Mouse (Mus musculus): ENCODE data around the gene Trim71.

DNA sequence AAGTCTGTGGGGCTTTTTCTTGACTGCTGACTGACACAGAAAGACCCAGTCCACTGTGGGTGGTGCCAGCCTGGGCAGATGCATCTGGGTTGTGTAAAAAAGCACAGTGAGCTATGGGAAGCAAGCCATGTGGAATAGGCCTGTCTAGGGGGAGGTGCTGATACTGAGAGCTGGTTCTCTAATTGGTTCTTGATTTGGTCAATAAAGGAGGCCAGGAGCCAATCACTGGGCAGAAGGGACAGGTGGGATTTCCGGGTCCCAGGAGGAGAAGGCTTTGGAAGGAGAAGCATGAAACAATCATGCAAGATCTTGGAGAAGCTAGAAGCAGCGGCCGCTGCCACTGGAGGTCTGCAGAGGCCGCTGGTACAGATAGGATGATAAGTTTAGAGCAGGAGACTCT lies 48.4 kb upstream of the Trim71 start:
- no peak for TF ChIP-seq CTCF (IDR thresholded peaks at IDR 0.05; ENCODE audit: insufficient read depth, low read depth, low read length)
- TF ChIP-seq POLR2A (IDR thresholded peaks at IDR 0.05; ENCODE audit: insufficient read depth, low read depth, low read length) = no peak

All from olfactory bulb, adult 2 months (tissue).